Mouse (Mus musculus) olfactory bulb, adult 2 months (tissue): ENCODE results near the gene Prss35. TPM values are rescaled to one million over a fixed set of nuclear protein-coding genes. Genes with fewer than 3 reads are reported as not detected.

ENCODE experiments used
- H3K27ac ChIP-seq: fragments of 200-500 bp; 2 replicates; pipeline ENCODE4 v1.5.1; 2012; ENCODE audit warnings: low read depth, low read length; ENCODE audit not compliant: insufficient read depth
- H3K4me1 ChIP-seq: fragments of 200-500 bp; 2 replicates; pipeline ENCODE4 v1.6.1; 2012; ENCODE audit warnings: low read length; ENCODE audit not compliant: control insufficient read depth, insufficient read depth
- H3K4me3 ChIP-seq: fragments of 200-500 bp; 2 replicates; pipeline ENCODE4 v1.5.1; 2012; ENCODE audit warnings: mild to moderate bottlenecking, low read depth, low read length, moderate library complexity; ENCODE audit not compliant: insufficient read depth
- CTCF ChIP-seq: fragments of 200-500 bp; IDR thresholded peaks from 2 replicates; pipeline ENCODE4 v1.5.1; 2012; ENCODE audit warnings: low read depth, mild to moderate bottlenecking, low read length, moderate library complexity; ENCODE audit not compliant: insufficient read depth
- POLR2A ChIP-seq: fragments of 200-500 bp; IDR thresholded peaks from 2 replicates; pipeline ENCODE4 v1.6.1; 2012; ENCODE audit warnings: mild to moderate bottlenecking, low read depth, low read length, moderate library complexity; ENCODE audit not compliant: insufficient read depth
- WGBS: fragments of 180-500 bp; shearing (Covaris S2); methylation state at CpG from one replicate; pipeline ENCODE4 v1.1.7; 2018; 5-methylcytosine and 5-hydroxymethylcytosine counted together
- polyA plus RNA-seq: library from polyadenylated mRNA; stranded (reverse); fragments of >200 nt; gene quantifications from 2 replicates; pipeline ENCODE4 v1.2.4, GENCODE M21; 2012; ENCODE audit warnings: low replicate concordance; ENCODE audit not compliant: missing spikeins, insufficient read depth, insufficient read length

Gene Prss35
- polyA plus RNA-seq, 1 experiment, result not detected

DNA sequence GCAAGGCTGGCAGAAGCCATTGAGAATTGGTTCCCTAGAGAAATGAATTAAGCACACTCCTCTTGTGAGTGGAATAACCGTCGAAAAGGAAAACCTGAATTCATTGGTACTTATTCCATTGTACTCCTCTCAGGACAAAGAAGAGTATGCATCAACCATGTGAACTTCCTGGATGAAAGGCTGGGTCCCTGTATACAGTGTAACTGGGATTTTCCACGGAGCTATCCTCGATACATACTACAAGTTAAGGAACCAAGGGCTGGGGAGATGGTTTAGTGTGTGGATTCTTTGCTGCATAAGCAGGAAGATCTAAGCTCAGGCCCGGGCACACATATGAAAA lies 17.1 kb upstream of the Prss35 start:
- H3K27ac ChIP-seq, result peak overlapping the region; percentile 79
- whole genome bisulfite sequencing, result 54% methylated on average over 5 of the region's 5 CpGs

DNA sequence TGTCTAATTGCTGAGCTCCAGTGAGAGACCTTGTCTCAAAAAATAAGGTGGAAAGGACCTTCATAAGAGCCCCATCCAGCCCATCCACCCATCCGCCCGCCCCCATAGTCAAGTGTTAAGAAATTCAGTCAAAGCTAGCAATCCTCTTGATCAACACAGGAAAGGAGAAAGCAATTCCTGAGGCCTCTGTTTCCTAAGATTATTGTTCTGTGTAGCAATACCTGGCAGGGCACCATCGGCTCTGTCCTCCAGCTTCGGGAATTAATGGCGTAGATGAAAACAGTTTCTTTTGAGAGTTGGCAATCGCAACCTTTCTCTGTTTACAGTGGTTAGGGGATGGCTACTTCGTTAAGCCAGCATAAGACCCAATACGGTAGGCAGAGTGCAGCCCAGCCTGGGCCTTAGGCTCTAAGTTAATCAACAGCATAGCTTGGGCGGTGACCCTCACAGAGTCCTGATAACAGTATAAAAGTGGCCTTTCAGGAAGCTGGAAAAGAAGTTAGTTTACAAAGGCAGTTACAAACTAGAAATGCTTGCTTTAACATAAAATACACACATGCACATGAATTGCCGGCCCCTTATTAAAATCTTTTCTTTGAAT lies 15.1 kb upstream of the Prss35 start:
- 89% methylated on average over 10 of the region's 10 CpGs for WGBS
- Histone ChIP-seq H3K27ac (no peak overlapping the region), H3K4me1 (no peaks in the 10 kb centered on the region), H3K4me3 (no peak overlapping the region)
- TF ChIP-seq POLR2A, result no peak
- no peak for TF ChIP-seq CTCF

More for the DNA sequence above, 17.1 kb upstream of the Prss35 start:
- Histone ChIP-seq H3K4me3 (no peak overlapping the region), H3K4me1 (no peaks in the 10 kb centered on the region)
- TF ChIP-seq POLR2A, result no peak
- no peak for TF ChIP-seq CTCF

DNA sequence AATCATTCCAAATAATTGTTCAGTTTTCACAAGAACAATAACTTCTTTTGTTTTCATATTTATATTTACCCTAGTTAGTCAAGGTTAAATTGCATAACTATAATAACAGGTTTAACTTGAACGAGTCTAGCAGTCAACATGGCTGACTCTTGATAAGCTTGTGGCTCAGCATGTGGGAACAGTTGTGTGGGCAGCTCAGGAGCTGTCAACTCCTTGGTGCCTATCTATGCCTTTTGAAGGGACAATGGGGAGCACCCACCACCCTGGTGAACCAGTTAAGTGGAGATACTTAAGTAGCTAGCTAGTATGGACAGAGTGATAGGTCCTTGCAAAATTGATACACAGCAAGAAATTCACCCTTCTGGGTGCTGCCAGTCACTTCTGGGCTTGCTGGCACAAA lies 14.4 kb upstream of the Prss35 start:
- 54% methylated on average over 1 of the region's 1 CpGs for WGBS
- no peak overlapping the region for H3K4me3 ChIP-seq
- no peaks in the 10 kb centered on the region for H3K4me1 ChIP-seq
- no peak for TF ChIP-seq CTCF
- no peak for TF ChIP-seq POLR2A
- H3K27ac ChIP-seq, result no peak overlapping the region

DNA sequence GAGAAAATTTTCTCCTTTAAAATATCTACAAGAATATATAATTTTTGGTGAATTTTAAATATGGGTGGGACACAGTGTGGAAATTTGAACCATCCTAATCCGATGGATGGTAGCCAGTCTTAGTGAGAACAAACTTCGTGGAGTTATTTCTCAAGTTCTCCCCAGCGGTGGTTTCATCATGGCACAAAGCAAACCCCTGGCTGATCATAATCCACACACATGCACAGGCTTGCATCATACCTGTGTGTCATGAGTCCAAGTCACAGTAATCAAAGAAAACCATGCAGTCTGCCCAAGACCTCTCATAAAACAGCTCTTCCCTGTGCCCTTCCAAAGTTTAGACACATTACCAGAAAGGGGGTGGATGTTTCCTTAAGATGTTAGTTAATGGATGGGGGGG lies 13.6 kb upstream of the Prss35 start:
- Histone ChIP-seq H3K4me1 (no peaks in the 10 kb centered on the region), H3K27ac (no peak overlapping the region), H3K4me3 (no peak overlapping the region)
- WGBS, result 98% methylated on average over 3 of the region's 3 CpGs
- TF ChIP-seq POLR2A, result no peak

DNA sequence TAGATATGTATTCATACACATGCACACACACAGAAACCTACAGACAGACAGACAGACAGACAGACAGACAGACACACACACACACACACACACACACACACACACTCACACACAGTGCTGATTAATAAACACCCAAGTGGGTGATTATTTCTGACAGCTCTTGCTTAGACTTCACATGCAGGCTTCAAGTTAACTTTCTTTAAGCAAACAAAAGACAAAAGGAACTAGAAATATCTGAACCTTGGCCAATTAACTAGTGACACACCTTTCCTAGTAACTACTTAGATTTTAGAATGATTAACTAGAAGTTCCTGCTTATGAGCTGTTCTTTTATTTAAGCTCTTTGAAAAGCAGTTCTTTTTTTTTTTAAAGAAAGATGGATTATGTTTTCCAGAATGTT lies 9.1 kb upstream of the Prss35 start:
- Histone ChIP-seq H3K4me1 (no peaks in the 10 kb centered on the region), H3K4me3 (no peak overlapping the region)

DNA sequence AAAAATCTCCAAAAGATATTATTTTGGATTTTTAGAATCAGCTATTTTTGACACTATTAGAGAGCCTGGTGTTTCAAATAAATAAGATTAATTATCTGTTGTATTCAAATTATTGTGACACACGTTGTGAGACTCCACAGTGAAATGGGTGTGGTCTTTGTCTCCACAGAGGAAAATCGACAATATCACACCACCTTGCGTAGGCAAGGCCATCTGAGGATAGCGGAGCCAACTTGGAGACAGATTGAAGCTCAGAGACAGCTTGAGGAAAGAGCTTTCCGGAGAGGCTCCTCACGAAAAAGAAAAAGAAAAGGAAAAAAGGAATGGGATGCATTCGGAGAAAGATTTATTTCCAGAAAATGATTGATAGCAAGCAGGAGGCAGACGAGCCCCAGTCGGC lies 8.7 kb upstream of the Prss35 start:
- H3K4me3 ChIP-seq, result no peak overlapping the region
- TF ChIP-seq CTCF, result no peak
- TF ChIP-seq POLR2A, result no peak
- WGBS, result 69% methylated on average over 9 of the region's 9 CpGs

More for the DNA sequence above, 9.1 kb upstream of the Prss35 start:
- TF ChIP-seq POLR2A (no peak), CTCF (no peak)
- H3K27ac ChIP-seq, result no peak overlapping the region

DNA sequence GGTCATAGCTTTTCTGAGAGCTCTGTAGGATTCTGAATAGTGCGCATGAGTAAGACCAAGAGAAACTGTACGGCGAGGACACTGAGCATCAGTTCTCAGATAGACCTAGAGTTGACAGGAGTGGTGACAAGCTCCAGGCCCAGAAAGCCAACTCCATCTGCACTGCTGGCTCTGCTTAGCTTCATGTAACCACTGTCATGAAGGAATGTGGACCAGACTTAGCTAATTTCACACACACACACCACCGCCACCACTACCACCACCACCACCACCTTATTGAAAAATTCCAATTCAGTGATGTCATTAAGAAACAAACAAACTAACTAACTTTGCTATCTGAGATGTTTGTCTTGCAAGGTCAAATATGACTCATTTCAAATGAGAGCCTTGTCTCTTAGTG lies 6.5 kb upstream of the Prss35 start:
- over 99% methylated on average over 4 of the region's 4 CpGs for WGBS
- TF ChIP-seq CTCF (no peak), POLR2A (no peak)
- Histone ChIP-seq H3K4me1 (no peaks in the 10 kb centered on the region), H3K4me3 (no peak overlapping the region), H3K27ac (no peak overlapping the region)

More for the DNA sequence above, 8.7 kb upstream of the Prss35 start:
- Histone ChIP-seq H3K27ac (no peak overlapping the region), H3K4me1 (no peaks in the 10 kb centered on the region)

DNA sequence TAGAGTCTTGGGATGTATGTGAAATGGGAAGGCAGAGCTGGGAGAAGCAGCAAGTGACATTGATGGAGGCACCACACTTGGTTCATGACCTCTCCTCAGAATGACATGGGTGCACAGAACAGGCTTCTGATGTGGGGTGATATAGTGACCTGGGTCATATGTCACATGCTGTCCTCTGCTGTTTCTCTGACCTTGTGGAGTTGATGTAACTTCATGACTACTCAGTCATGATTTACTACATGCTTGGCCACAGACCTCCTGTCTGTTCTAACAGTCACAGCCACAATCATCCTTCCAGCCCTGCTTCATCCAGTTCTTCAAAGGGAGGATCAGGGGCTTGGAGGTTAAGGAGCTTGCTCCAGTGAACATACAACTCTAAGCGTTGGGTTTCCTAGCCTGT lies 5.4 kb upstream of the Prss35 start:
- TF ChIP-seq POLR2A, result no peak
- no peak for TF ChIP-seq CTCF
- H3K27ac ChIP-seq, result no peak overlapping the region
- WGBS, result 89% methylated on average over 1 of the region's 1 CpGs
- H3K4me1 ChIP-seq, result peaks cover under 1% of the 10 kb centered on the region; the same call in 1 of the 2 replicates
- no peak overlapping the region for H3K4me3 ChIP-seq

DNA sequence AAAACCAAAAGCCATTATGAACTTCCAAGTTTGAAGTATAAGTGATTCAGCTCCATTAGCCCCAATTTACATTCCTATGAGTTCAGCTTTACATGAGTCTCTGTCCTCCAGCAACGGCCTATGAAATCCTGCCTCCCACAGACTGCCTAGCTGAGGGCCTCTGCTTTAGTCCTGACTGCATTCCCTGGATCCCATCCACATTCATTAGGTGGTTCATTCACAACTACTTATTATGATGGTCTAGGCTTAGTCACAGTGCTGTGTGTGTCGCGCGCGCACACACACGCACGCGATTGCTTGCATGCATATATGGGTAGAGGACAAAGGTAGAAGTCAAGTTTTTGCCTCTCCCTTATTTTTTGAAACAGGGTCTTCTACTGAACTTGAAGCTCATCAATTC lies 4.6 kb upstream of the Prss35 start:
- Histone ChIP-seq H3K4me3 (no peak overlapping the region), H3K4me1 (peaks cover 7% of the 10 kb centered on the region; the same call in 1 of the 2 replicates), H3K27ac (no peak overlapping the region)
- WGBS, result 56% methylated on average over 8 of the region's 8 CpGs
- TF ChIP-seq POLR2A (no peak), CTCF (no peak)

DNA sequence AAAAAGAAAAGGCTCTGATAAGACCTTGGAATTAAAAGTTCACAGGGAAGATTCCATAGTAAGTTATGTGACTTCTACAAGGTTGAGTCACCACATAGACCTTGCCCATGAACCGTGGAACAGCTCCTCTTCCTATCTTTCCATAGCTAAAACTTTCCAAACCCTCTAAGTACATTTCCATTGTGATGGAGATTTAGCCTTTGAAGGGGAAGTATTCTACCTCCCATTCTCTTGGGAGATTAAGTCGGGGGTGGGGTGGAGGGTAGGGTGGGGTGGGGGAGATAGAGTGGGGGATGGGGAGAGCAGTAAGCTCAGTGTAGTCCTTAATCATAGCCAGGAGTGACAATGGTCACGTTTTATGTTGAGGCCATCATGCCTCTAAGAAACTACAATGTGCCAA lies 3.5 kb upstream of the Prss35 start:
- H3K4me1 ChIP-seq, result peaks cover 7% of the 10 kb centered on the region; the same call in 1 of the 2 replicates
- WGBS, result 66% methylated on average over 3 of the region's 3 CpGs
- H3K27ac ChIP-seq, result no peak overlapping the region
- no peak overlapping the region for H3K4me3 ChIP-seq
- TF ChIP-seq POLR2A, result no peak
- no peak for TF ChIP-seq CTCF
